Mouse (Mus musculus) testis, adult 2 months (tissue): ENCODE measurements around the gene Srp9.

Experiments used
- CTCF ChIP-seq: fragments of 200-500 bp; IDR thresholded peaks from 2 replicates; pipeline ENCODE4 v1.5.1; 2012; ENCODE audit warnings: low read depth, mild to moderate bottlenecking, inconsistent platforms, low read length, moderate library complexity; ENCODE audit not compliant: control insufficient read depth, insufficient read depth, insufficient replicate concordance
- POLR2A ChIP-seq: fragments of 200-500 bp; IDR thresholded peaks from 2 replicates; pipeline ENCODE4 v1.6.1; 2012; ENCODE audit warnings: low read depth, mild to moderate bottlenecking, inconsistent platforms, low read length, moderate library complexity; ENCODE audit not compliant: control insufficient read depth

DNA sequence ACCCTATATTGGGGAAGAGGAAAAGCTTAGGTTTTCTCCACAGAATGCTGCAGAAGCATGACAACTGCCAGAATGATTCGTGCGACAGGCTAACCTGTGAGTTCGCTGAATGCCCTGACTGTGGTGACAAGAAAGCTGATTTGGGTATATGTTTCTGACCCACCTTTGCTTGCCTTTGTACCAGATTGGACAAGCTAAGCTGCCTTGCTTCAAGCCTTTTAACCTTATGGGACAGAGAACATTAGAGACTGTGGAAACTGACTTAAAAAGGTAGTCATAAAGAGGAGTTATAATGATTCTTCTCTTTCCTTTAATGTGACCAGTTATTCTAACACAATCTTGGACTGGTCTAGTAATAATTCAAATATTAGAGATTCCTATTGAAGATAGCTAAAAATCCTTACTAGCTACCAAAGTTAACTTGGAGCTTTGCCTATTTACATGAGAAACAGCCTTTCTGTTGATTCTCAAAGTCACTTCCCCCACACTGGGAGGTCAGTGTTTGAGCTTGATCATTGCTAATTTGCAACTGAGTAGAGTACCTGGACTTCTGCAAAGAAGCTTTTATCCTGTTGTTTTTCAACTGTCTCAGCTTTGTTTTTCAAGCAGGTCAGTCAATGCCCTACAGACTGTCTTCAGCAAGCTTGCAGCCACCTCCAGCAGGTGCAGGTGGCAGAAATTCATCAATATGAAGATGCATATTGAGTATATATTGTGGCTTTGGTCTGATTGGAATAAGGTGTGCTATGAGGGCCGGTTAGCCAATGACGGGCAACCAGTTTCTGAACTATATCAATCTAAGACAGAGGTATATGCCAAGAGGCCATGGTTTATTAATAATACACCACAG, 57.1 kb downstream of the Srp9 start:
- no peak for TF ChIP-seq CTCF
- no peak for TF ChIP-seq POLR2A
